Mouse (Mus musculus): ENCODE results near the gene Unc45b. TPM values are rescaled to one million over a fixed set of nuclear protein-coding genes. Genes with fewer than 3 reads are reported as not detected.

The Unc45b gene
- polyA plus RNA-seq, 1 experiment, result not detected

DNA sequence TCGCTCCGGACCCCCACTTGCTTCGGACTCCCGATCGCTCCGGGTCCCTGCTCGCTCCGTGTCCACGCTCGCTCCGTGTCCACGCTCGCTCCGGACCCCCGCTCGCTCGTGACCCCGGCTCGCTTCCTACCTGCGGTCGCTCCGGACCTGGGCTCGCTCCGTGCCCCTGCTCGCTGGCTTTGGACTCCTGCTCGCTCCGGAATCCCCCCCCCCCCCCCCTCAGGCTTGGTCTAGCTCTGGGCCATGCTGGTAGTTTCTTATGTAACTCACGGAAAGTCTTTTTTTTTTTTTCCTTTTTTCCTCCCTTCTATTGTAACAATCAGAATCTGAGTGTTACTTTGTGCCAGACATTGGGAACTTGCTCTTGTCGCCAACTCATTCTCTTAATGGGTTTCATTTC, 22.8 kb downstream of the Unc45b start:
- Histone ChIP-seq H3K4me1 (ENCODE audit: control insufficient read depth, insufficient read depth, low read length) (no peaks in the 10 kb centered on the region; the same call in 1 of the 2 replicates), H3K27ac (ENCODE audit: insufficient read depth, low read depth, low read length) (no peak overlapping the region), H3K4me3 (ENCODE audit: insufficient read depth, low read length) (peak overlapping the region; percentile 51)
- TF ChIP-seq POLR2A (IDR thresholded peaks at IDR 0.05; ENCODE audit: borderline replicate concordance, low read depth, low read length) (no peak), CTCF (IDR thresholded peaks at IDR 0.05; ENCODE audit: low read depth, low read length) (no peak)

DNA sequence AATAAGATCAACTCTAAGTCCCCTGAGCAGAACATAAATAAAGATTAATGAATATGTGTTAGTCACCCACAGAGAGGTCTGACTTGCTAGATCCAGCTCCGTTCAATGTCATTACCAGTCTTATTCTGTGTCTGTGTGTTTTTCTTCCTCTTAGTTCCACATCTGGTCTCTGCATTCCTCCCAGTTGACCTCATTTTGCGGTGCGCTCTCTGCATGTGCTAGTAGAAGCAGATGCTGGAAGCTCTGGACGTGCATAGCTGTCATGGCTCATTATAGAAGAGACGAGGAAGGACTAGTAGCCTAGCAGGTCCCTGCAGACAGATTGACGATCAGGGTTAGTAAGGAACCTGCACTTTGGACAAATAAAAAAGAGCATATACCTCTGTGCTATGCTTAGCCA, 33.0 kb downstream of the Unc45b start:
- TF ChIP-seq CTCF (IDR thresholded peaks at IDR 0.05; ENCODE audit: low read depth, low read length), result no peak
- TF ChIP-seq POLR2A (IDR thresholded peaks at IDR 0.05; ENCODE audit: borderline replicate concordance, low read depth, low read length), result no peak
- no peaks in the 10 kb centered on the region for H3K4me1 ChIP-seq (ENCODE audit: control insufficient read depth, insufficient read depth, low read length)
- no peak overlapping the region for H3K27ac ChIP-seq (ENCODE audit: insufficient read depth, low read depth, low read length)
- H3K4me3 ChIP-seq (ENCODE audit: insufficient read depth, low read length), result no peak overlapping the region

DNA sequence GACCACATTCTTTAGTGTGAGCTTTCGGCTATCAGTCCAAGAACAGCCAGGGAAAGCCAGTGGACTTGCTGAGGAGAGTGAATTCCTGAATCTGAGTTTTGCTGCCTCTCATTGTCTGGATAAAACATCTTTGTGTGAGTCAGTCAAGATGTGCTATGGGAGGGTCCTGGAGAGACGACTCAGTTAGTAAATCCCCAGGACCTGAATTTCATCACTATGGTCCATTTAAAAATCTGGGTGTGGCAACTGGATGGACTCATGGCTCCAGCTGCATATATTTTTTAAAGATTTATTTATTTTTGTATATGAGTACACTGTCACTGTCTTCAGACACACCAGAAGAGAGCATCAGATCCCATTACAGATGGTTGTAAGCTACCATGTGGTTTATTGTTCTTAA, 35.3 kb downstream of the Unc45b start:
- TF ChIP-seq POLR2A (IDR thresholded peaks at IDR 0.05; ENCODE audit: borderline replicate concordance, low read depth, low read length) (no peak), CTCF (IDR thresholded peaks at IDR 0.05; ENCODE audit: low read depth, low read length) (no peak)
- H3K27ac ChIP-seq (ENCODE audit: insufficient read depth, low read depth, low read length), result no peak overlapping the region
- H3K4me3 ChIP-seq (ENCODE audit: insufficient read depth, low read length), result no peak overlapping the region
- H3K4me1 ChIP-seq (ENCODE audit: control insufficient read depth, insufficient read depth, low read length), result no peaks in the 10 kb centered on the region

DNA sequence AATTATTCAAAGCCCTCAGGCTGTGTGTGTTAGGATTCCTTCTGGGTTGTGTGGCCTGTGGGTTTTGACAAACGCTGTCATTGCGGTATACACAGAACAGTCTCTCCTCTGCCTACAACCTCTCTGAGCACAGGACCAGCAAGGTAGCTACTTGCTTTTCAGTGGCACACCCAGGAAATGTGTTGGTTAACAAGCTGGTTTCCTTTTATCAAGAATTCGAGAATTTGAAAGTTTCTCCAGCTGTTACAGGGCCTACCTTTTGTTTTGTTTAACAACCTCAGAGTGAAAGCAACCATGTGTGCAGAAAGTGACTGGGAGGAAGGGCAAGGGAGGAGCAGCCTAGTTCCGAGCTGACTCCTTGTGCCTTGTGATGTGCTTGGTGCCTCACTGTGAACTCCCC, 37.1 kb downstream of the Unc45b start:
- Histone ChIP-seq H3K4me3 (ENCODE audit: insufficient read depth, low read length) (no peak overlapping the region), H3K4me1 (ENCODE audit: control insufficient read depth, insufficient read depth, low read length) (no peaks in the 10 kb centered on the region), H3K27ac (ENCODE audit: insufficient read depth, low read depth, low read length) (no peak overlapping the region)
- TF ChIP-seq POLR2A (IDR thresholded peaks at IDR 0.05; ENCODE audit: borderline replicate concordance, low read depth, low read length) (no peak), CTCF (IDR thresholded peaks at IDR 0.05; ENCODE audit: low read depth, low read length) (no peak)

DNA sequence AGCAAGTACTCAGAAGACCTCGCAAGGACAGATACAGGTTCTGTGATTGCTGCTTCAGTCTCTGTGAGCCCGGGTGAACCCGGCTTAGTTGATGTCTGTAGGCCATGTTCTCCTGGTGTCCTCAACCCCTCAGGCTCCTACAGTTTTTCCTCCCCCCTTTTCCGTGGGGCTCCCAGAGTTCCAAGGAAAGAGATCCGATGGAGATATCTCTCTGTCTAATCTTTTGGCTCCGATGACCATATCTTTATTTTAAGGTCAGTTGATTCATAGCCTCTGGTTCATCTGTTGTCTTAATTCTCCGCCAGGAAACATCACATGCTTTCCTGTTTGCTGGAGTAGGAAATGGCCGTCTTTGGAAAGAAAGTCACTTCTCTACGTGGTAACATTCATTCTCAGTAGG, 38.7 kb downstream of the Unc45b start:
- no peak for TF ChIP-seq CTCF (IDR thresholded peaks at IDR 0.05; ENCODE audit: low read depth, low read length)
- TF ChIP-seq POLR2A (IDR thresholded peaks at IDR 0.05; ENCODE audit: borderline replicate concordance, low read depth, low read length), result no peak
- H3K27ac ChIP-seq (ENCODE audit: insufficient read depth, low read depth, low read length), result no peak overlapping the region
- no peak overlapping the region for H3K4me3 ChIP-seq (ENCODE audit: insufficient read depth, low read length)
- H3K4me1 ChIP-seq (ENCODE audit: control insufficient read depth, insufficient read depth, low read length), result peaks cover 9% of the 10 kb centered on the region

DNA sequence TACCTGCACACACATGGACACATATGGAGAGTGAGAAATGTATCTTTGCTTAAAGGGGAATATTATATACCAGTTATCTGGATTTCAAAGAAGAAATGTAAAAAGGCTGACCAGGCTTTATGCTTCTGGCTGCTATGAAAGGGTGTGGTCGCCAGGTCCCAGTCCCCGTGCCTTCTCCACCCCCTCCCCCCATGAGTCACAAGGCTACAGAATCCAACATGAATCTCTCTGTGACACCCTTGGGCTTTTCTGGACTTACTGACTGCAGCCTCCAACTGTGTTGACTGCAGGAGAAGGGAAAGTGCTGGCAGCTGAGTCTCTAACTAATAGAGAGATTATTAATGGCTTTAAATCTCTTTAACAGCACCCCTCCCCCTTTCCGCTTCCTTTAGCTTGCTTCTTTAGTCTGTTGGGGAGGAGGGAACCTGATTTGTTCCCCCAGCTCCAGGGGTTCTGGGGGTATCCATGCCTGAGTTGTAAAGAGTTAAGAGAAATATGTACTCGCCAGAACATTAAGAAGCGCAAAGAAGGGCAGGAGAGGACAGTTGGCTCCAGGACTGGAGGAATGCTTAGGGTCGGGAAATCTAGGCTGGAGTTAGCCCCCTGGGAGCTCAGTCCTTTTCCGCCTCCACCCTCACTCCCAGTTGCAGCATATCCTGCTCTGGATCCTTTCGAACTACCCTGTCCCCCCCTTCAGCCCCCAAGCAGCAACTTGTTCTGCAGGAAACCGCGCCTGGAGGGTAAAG, 40.6 kb downstream of the Unc45b start, which contains the start of gene Slfn5:
Gene Slfn5, plus strand, starts transcription at position 614 of the 746 bp plus-strand sequence.
- Histone ChIP-seq H3K4me3 (ENCODE audit: insufficient read depth, low read length) (peak within 1 kb of the TSS; percentile 58), H3K4me1 (ENCODE audit: control insufficient read depth, insufficient read depth, low read length) (peaks cover 17% of the 10 kb centered on the region), H3K27ac (ENCODE audit: insufficient read depth, low read depth, low read length) (peak within 1 kb of the TSS; percentile 66)
- TF ChIP-seq CTCF (IDR thresholded peaks at IDR 0.05; ENCODE audit: low read depth, low read length) (no peak), POLR2A (IDR thresholded peaks at IDR 0.05; ENCODE audit: borderline replicate concordance, low read depth, low read length) (no peak)

DNA sequence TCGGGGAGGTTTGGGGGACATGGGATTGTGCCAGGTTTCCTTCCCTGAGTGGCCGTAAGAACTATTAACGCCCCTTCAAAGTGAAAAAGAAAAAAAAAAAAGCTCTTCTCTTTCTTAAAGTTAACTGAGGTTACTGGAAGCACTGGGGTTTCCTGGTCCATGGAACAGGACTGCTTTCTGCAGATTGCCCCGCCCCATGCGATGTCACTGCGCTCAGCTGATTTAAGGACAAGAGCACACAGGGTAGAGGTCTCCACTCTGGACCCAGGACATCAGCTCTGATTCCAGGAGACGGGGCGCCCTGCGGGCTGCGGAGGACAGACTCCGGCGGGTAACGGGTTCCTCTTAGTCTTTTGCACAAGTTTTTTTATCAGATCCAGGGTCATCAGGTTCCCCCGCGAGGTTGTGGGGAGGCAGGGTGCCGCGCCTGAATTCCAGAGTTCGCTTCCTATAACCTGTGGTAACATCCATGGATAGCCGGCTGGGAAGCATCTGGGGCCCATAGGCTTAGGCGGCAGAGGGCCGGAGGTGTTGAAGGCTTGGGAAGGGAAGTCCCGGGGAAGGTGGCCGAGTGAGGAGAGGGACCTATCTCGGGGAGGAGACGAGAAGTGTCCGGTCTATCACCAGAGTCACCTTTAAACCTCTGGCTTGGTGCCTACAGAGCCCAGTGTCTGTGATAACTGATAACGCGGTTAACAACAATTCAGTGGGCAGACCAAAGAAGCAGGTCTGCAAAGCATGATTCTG, 41.7 kb downstream of the Unc45b start:
- H3K27ac ChIP-seq (ENCODE audit: insufficient read depth, low read depth, low read length), result peak overlapping the region; percentile 66
- H3K4me3 ChIP-seq (ENCODE audit: insufficient read depth, low read length), result peak overlapping the region; percentile 58
- no peak for TF ChIP-seq POLR2A (IDR thresholded peaks at IDR 0.05; ENCODE audit: borderline replicate concordance, low read depth, low read length)
- TF ChIP-seq CTCF (IDR thresholded peaks at IDR 0.05; ENCODE audit: low read depth, low read length), result no peak
- peaks cover 17% of the 10 kb centered on the region for H3K4me1 ChIP-seq (ENCODE audit: control insufficient read depth, insufficient read depth, low read length)

DNA sequence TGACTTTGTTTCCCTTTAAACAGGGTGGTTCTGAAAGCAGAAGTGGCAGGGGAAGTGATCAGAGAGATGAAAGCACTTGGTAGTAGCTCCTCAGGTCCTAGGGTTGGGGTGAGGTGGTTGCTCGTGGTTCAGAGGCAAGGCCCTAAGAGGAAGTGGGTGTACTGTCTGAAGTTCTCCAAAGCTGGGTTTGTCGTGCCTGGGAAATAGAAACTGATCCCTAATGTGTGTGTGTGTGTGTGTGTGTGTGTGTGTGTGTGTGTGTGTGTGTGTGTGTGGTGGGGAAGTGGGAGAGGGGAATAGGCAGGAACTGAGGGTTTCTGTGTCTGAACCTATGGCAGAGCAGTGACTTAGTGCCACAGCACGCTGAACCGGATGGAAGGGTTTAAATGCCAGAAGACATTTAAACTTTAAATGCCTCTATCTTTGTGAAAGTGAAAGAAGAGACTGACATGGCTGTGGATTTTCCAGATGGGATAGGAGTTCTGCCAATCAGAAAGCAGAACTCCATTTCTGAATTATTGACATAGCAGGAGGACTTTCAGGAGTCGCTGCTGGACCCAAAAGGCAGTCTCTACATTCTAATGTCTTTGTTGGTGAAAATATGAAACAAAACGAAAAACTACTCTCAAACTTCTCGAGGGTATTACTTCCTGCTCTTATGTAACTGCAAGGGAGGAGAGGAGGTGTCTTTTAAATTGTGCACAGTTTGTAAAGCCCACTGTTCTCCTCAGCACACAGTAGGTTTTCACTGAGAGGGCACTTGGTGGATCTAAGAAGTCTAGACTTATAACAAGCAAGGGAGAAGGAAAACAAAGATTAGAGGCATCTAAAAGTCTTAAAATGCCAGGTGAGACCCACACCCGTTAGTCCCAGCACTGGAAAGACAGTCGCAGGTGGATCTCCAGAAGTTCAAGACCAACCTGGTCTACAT, 42.5 kb downstream of the Unc45b start:
- TF ChIP-seq CTCF (IDR thresholded peaks at IDR 0.05; ENCODE audit: low read depth, low read length) (no peak), POLR2A (IDR thresholded peaks at IDR 0.05; ENCODE audit: borderline replicate concordance, low read depth, low read length) (no peak)
- Histone ChIP-seq H3K4me1 (ENCODE audit: control insufficient read depth, insufficient read depth, low read length) (peaks cover 17% of the 10 kb centered on the region), H3K27ac (ENCODE audit: insufficient read depth, low read depth, low read length) (peak overlapping the region; percentile 66), H3K4me3 (ENCODE audit: insufficient read depth, low read length) (peak overlapping the region; percentile 58)

DNA sequence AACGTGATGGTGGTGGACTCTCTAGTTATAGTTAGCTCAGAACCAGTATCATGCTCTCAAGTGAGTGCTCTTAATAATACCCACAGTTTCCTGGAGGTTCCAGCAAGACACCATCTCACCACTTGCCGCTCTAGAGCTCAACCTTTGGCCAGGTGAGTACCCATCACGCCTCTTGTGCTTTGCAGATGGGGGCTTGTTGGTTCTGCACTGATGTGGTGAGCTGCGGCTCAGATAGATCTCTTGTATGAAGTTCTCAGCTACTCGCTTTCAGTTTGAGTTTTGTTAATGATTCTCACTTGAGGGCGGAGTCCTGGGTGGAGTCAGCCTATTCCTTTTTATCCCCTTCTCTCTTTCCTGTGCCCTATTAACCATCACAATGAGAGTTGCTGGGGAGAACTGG, 44.3 kb downstream of the Unc45b start:
- Histone ChIP-seq H3K4me1 (ENCODE audit: control insufficient read depth, insufficient read depth, low read length) (peaks cover 17% of the 10 kb centered on the region), H3K27ac (ENCODE audit: insufficient read depth, low read depth, low read length) (no peak overlapping the region), H3K4me3 (ENCODE audit: insufficient read depth, low read length) (no peak overlapping the region)
- TF ChIP-seq CTCF (IDR thresholded peaks at IDR 0.05; ENCODE audit: low read depth, low read length), result no peak
- no peak for TF ChIP-seq POLR2A (IDR thresholded peaks at IDR 0.05; ENCODE audit: borderline replicate concordance, low read depth, low read length)

All from bone marrow macrophage, adult 2 months (primary cell).